Mouse (Mus musculus) forebrain, postnatal 0 days (tissue): ENCODE data around the gene Madcam1. TPM values are rescaled to one million over a fixed set of nuclear protein-coding genes. Genes with fewer than 3 reads are reported as not detected.

ENCODE experiments used
- ATAC-seq: fragments of 200-750 bp; cut with Nextera tagmentation; 2 replicates; pipeline ENCODE4 v1.8.0; 2017; ENCODE audit warnings: mild to moderate bottlenecking, moderate library complexity
- DNase-seq: peaks from one replicate; pipeline ENCODE4 v3.0.0-alpha.2; 2015
- H3K27ac ChIP-seq: fragments of 300-500 bp; sonication (generic); 2 replicates; pipeline ENCODE4 v1.5.1; 2014; ENCODE audit warnings: low read depth, mild to moderate bottlenecking, antibody characterized with exemption, low read length, moderate library complexity, mixed read lengths
- H3K27me3 ChIP-seq: fragments of 300-500 bp; sonication (generic); 2 replicates; pipeline ENCODE4 v1.6.1; 2014; ENCODE audit warnings: mild to moderate bottlenecking, low read length, mixed read lengths; ENCODE audit not compliant: insufficient read depth
- H3K36me3 ChIP-seq: fragments of 300-500 bp; sonication (generic); 2 replicates; pipeline ENCODE4 v1.6.1; 2014; ENCODE audit warnings: mild to moderate bottlenecking, moderate library complexity; ENCODE audit not compliant: insufficient read depth
- H3K4me1 ChIP-seq: fragments of 300-500 bp; sonication (generic); 2 replicates; pipeline ENCODE4 v1.6.1; 2014; ENCODE audit warnings: antibody characterized with exemption; ENCODE audit not compliant: insufficient read depth
- H3K4me2 ChIP-seq: fragments of 300-500 bp; sonication (generic); 2 replicates; pipeline ENCODE4 v1.6.1; 2014; ENCODE audit warnings: low read depth, mild to moderate bottlenecking, moderate library complexity
- H3K4me3 ChIP-seq: fragments of 300-500 bp; sonication (generic); 2 replicates; pipeline ENCODE4 v1.5.1; 2014; ENCODE audit warnings: low read depth, low read length, mixed read lengths
- H3K9ac ChIP-seq: fragments of 300-500 bp; sonication (generic); 2 replicates; pipeline ENCODE4 v1.6.1; 2014; ENCODE audit warnings: mild to moderate bottlenecking
- H3K9me3 ChIP-seq: fragments of 300-500 bp; sonication (generic); 2 replicates; pipeline ENCODE4 v1.6.1; 2016; ENCODE audit warnings: low read length
- CTCF ChIP-seq: sonication (generic); IDR thresholded peaks from 2 replicates; pipeline ENCODE4 v1.5.1; 2016; ENCODE audit warnings: antibody characterized with exemption, control low read depth, low read depth
- WGBS: fragments of 180-500 bp; shearing (Covaris S2); extraction: QIAGEN DNeasy Blood & Tissue Kit; methylation state at CpG from one replicate; pipeline ENCODE4 v1.1.7; 2014; 5-methylcytosine and 5-hydroxymethylcytosine counted together
- polyA plus RNA-seq: library from polyadenylated mRNA; unstranded; fragments of >200 nt; fragmentation: Nextera tagmentation; extraction: Ambion mirVana; gene quantifications from 2 replicates; pipeline ENCODE4 v1.2.1, GENCODE M21; 2015
- total RNA-seq: library from RNA; depleted of rRNA; stranded (reverse); fragments of >200 nt; gene quantifications from 2 replicates; pipeline ENCODE4 v1.2.3, GENCODE M21; 2014

Madcam1 gene
- total and polyA plus RNA-seq, 2 experiments from 2014 or later, result 0.70 to 0.95 TPM

- ATAC-seq, result peak; percentile 70
- H3K9me3 ChIP-seq, result no peaks in the 10 kb centered on the region
- WGBS, result 30% methylated on average over 7 of the region's 7 CpGs
- no peak overlapping the region for H3K4me2 ChIP-seq
- no peaks in the 10 kb centered on the region for H3K36me3 ChIP-seq
- H3K27ac ChIP-seq, result no peak overlapping the region
- peak; percentile 88 for DNase-seq
- no peak overlapping the region for H3K9ac ChIP-seq
- H3K4me1 ChIP-seq, result 0 out of 2 replicates have a peak, but pooled peaks cover 2% of the 10 kb centered on the region
- no peak overlapping the region for H3K4me3 ChIP-seq
- peak; percentile 96 for TF ChIP-seq CTCF
- H3K27me3 ChIP-seq, result no peaks in the 10 kb centered on the region
Observed at GRCm38 (mm10) chr10:79649070-79649751, 15.1 kb upstream of the Madcam1 start.

GRCm38 (mm10) chr10:79652789-79653188 is 11.6 kb upstream of the Madcam1 start:
- H3K4me2 ChIP-seq, result no peak overlapping the region
- 81% methylated on average over 7 of the region's 7 CpGs for WGBS
- no peak overlapping the region for H3K9ac ChIP-seq

GRCm38 (mm10) chr10:79654946-79655395 is 9.4 kb upstream of the Madcam1 start:
- WGBS, result 11% methylated on average over 1 of the region's 1 CpGs
- Histone ChIP-seq H3K4me3 (no peak overlapping the region), H3K9ac (no peak overlapping the region), H3K9me3 (no peaks in the 10 kb centered on the region), H3K4me2 (peak overlapping the region; percentile 14; the same call in 1 of the 2 replicates), H3K27ac (peak overlapping the region; percentile 85), H3K27me3 (no peaks in the 10 kb centered on the region), H3K36me3 (no peaks in the 10 kb centered on the region), H3K4me1 (peaks cover 19% of the 10 kb centered on the region)
- DNase-seq (peak; percentile 88), ATAC-seq (peak; percentile 95)
- TF ChIP-seq CTCF, result no peak

More at GRCm38 (mm10) chr10:79652789-79653188, 11.6 kb upstream of the Madcam1 start:
- no peak overlapping the region for H3K4me3 ChIP-seq
- H3K27me3 ChIP-seq, result no peaks in the 10 kb centered on the region
- TF ChIP-seq CTCF, result no peak
- DNase-seq (no peak), ATAC-seq (no peak)
- H3K9me3 ChIP-seq, result no peaks in the 10 kb centered on the region
- no peak overlapping the region for H3K27ac ChIP-seq
- H3K4me1 ChIP-seq, result peaks cover 19% of the 10 kb centered on the region
- no peaks in the 10 kb centered on the region for H3K36me3 ChIP-seq

- ATAC-seq, result no peak
- TF ChIP-seq CTCF, result no peak
- no peak for DNase-seq
- Histone ChIP-seq H3K4me1 (peaks cover 19% of the 10 kb centered on the region), H3K4me3 (no peak overlapping the region), H3K27me3 (no peaks in the 10 kb centered on the region), H3K27ac (no peak overlapping the region), H3K36me3 (no peaks in the 10 kb centered on the region), H3K9me3 (no peaks in the 10 kb centered on the region), H3K4me2 (no peak overlapping the region), H3K9ac (no peak overlapping the region)
- 17% methylated on average over 4 of the region's 4 CpGs for whole genome bisulfite sequencing
Observed at GRCm38 (mm10) chr10:79658829-79659228, 5.5 kb upstream of the Madcam1 start.

GRCm38 (mm10) chr10:79660298-79660697 is 4.1 kb upstream of the Madcam1 start:
- H3K4me1 ChIP-seq, result peaks cover 9% of the 10 kb centered on the region
- no peak overlapping the region for H3K9ac ChIP-seq
- no peaks in the 10 kb centered on the region for H3K9me3 ChIP-seq
- WGBS, result 84% methylated on average over 2 of the region's 2 CpGs
- DNase-seq (no peak), ATAC-seq (no peak)
- no peak overlapping the region for H3K4me2 ChIP-seq
- no peaks in the 10 kb centered on the region for H3K36me3 ChIP-seq
- peak; percentile 65 for TF ChIP-seq CTCF
- H3K27ac ChIP-seq, result no peak overlapping the region
- no peaks in the 10 kb centered on the region for H3K27me3 ChIP-seq
- no peak overlapping the region for H3K4me3 ChIP-seq

GRCm38 (mm10) chr10:79661861-79662260 is 2.5 kb upstream of the Madcam1 start:
- Histone ChIP-seq H3K27me3 (no peaks in the 10 kb centered on the region), H3K4me2 (no peak overlapping the region), H3K9me3 (no peaks in the 10 kb centered on the region), H3K36me3 (no peaks in the 10 kb centered on the region), H3K4me3 (no peak overlapping the region), H3K9ac (no peak overlapping the region), H3K4me1 (no peaks in the 10 kb centered on the region), H3K27ac (no peak overlapping the region)
- DNase-seq (no peak), ATAC-seq (no peak)
- no peak for TF ChIP-seq CTCF
- 33% methylated on average over 3 of the region's 3 CpGs for WGBS

GRCm38 (mm10) chr10:79665051-79665450 is 692 bp downstream of the Madcam1 start:
- 82% methylated on average over 8 of the region's 8 CpGs for WGBS
- no peak for TF ChIP-seq CTCF
- ATAC-seq, result no peak

More at GRCm38 (mm10) chr10:79665051-79665450, 692 bp downstream of the Madcam1 start:
- no peak overlapping the region for H3K4me3 ChIP-seq
- H3K9ac ChIP-seq, result no peak overlapping the region
- DNase-seq, result no peak
- peaks cover 7% of the 10 kb centered on the region; the same call in 1 of the 2 replicates for H3K4me1 ChIP-seq
- H3K36me3 ChIP-seq, result no peaks in the 10 kb centered on the region
- H3K27ac ChIP-seq, result no peak overlapping the region
- no peak overlapping the region for H3K4me2 ChIP-seq
- H3K27me3 ChIP-seq, result no peaks in the 10 kb centered on the region
- no peaks in the 10 kb centered on the region for H3K9me3 ChIP-seq
